Mouse (Mus musculus): ENCODE measurements around the gene Gm20388.

GRCm38 (mm10) chr8:124290911-124291691 is 4380.5 kb downstream of the Gm20388 start:
- TF ChIP-seq CTCF (IDR thresholded peaks at IDR 0.05; ENCODE audit: low read depth, low read length) = no peak
- no peak for TF ChIP-seq GATA1 (IDR thresholded peaks at IDR 0.05; ENCODE audit: borderline replicate concordance, low read length)

Data from G1E (cell line).